Mouse (Mus musculus) bone marrow macrophage, adult 2 months (primary cell): ENCODE measurements at regions not wholly inside any gene's neighbourhood (a gene's known extent, or its start where the extent isn't known, plus 50 kb on each side); places are given as distances from the start of the nearest gene placed in this dataset.

Experiments
- CTCF ChIP-seq: IDR thresholded peaks from 2 replicates; pipeline ENCODE4 v1.5.1; 2012; ENCODE audit warnings: low read depth, mild to moderate bottlenecking, low read length, moderate library complexity
- POLR2A ChIP-seq: IDR thresholded peaks from 2 replicates; pipeline ENCODE4 v1.6.1; 2012; ENCODE audit warnings: mild to moderate bottlenecking, low read depth, low read length, borderline replicate concordance

DNA sequence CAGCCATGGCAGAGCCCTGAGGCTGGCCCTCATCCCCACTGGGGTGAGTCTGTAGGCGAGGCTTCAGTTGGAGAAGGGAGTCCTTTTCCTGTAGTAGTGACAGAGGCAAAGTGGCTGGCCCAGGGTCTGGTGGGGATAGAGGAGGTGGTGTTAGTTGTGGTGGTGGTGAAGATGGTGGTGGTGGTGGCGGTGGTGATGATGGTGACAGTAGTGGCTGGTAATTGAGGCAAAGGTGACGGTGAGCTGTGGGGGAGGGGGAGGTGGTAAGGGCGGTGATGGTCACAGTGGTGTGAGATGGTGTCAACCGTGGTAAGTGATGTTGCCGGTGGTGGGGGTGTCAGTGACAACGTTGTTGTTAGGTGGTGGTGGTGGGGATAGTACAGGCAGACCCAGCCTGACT lies 52.6 kb upstream of the Runx3 start:
- TF ChIP-seq POLR2A = no peak
- TF ChIP-seq CTCF = no peak
